Mouse (Mus musculus) lung, postnatal 25 days (tissue): ENCODE data around the gene Stambpl1.
"Not testable (repeated sequence)": the region's sequence is repeated elsewhere in the genome, so short reads cannot be mapped to it uniquely, and the experiment has no call there.

Source experiments
- DNase-seq: peaks from one replicate; pipeline ENCODE4 v3.0.0; 2022; ENCODE audit warnings: low spot score

Stambpl1 gene

DNA sequence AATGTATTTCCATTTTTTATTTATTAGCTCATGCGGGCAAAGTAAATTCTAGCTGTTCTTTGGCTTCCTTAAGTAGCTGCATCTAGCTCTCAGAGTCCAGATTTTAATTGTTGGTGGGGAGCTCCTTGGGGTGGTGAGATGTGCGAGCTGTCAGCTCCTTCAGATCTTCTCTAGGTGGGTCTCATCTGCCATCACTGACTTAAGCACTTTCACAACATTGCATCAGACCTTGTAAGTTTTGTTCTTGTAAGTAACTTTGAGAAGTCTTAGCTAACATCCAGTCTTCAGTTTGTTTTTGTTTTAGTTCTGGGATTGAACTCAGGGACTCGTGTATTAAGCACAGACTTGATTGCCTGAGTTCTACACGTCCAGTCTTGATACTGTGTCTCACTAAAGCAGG, 6.9 kb downstream of the Stambpl1 start:
- no peak for DNase-seq

DNA sequence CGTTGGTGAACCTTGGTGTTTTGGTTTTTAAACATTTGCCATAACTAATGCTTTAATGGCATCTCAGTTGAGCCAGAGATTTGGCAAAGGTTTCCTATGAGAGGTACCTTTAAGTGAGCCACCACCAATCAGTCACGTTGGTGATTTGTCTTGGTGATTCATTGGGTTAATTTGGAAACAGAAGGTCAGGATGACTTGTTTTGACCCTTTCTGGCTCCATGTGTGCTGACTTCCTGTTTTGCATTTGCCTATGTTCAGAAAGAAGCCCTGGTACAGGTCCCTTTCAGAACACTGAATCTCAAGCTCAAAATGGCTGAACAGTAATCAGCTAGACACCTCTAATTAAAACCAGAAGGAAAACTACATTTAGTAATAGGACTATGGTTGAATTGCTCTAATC, 7.5 kb downstream of the Stambpl1 start:
- no peak for DNase-seq

DNA sequence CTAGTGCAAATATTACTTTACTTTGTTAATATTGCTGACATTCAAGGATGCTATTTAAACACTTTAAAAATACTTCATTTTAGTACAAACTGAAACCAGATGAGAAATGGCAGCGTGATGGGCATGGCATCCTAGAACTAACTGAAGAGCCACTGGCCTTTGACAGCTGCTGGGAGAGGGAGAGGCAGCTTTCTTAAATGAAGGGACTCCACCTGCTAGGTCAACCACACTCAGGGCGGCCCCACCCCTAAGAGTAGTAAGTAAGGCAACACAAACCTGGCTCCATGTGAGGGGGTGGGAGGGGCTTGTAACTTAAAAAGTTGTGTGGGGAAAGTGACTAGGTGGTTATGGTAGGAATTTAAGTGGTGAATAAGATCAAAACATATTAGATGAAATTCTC, 10.6 kb downstream of the Stambpl1 start:
- DNase-seq, result no peak

DNA sequence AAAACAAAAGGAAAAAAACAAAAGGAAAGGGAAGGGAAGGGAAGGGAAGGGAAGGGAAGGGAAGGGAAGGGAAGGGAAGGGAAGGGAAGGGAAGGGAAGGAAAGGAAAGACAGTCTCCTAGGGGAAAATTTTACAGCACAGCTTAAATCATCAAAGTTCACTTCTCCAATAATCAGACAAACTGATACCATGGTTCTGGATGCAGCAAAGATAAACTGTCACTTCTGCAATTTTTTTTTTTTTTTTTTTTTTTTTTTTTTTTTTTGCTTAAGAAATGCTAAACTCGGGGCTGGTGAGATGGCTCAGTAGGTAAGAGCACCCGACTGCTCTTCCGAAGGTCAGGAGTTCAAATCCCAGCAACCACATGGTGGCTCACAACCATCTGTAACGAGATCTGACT, 14.1 kb downstream of the Stambpl1 start:
- DNase-seq, result not testable (repeated sequence)

DNA sequence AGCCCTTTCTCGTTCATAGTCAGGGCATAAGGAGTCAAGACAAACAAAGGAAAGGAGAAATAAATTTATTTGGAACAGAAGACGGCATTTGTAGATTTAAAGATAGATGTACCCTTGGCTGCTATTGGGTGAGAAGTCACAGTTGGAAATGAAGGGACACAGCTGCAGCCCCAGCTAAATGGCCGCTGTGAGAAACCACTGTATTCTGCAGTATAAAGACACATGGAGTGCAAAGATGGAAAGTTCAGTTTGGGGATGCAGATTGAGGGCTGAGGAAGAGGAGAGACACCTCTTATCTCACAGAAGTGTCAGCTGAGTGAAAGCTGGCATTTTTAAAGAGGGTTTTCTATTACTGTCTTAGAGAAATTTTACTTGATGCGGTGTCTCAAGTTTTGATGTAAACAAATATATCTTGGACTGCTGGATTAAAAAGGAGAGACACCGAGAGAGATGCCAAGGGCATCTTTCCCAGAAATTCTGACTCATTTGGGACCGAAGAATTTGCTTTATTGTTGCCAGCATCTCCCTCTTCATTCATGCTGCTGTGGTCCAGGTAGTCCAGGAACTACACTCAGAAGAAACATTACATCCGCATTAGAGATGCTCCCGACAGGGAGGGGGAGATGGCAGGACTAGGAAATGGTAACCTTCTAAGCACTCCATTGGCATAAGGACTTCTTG, 14.9 kb downstream of the Stambpl1 start:
- no peak for DNase-seq

DNA sequence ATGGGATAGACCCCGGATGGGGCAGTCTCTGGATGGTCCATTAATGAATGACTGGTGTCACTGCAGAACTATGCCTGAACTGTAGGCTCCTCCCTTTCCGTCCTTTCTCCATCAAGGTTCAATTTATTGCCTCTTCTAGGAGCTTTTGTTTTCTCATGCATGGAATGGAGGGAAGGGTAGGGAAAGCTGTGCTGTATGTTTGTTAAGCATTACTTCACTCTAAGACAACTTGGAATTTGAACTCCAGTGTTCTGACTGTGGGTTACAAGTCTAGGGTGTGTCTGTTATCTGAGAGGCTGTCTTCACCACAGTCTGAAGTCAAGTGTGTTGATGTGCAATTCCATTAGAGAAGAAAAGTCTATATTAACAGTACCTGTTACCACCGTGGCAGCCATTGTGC, 17.0 kb downstream of the Stambpl1 start:
- DNase-seq, result no peak

DNA sequence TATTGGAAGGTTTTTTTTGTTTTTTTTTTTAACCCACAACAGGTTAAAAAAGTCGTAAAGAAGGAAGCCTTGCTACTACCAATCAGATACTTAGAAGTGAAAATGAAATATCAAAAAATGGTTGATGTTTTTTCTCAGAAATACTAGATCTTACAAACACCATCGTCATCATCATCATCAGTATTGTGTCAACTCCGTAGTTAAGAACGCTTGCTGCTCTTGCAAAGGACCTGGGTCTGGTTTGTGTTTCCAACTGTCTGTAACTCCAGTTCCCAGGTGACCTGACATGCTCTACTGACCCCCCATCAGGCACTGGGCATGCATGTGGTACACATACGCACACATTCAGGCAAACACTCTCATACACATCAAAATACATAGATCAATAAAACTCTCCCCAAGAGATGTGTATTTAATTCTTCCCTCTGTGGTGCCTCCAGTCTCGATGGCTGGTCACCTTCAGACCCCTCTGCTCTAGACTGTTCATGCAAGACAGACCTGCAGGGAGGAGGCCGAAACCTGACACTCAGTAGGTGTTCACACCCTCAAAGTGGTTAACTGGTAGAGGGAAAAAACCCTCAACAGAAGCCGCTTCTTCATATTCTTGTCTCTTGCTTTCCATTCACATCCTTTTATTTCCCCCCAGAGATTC, 18.0 kb downstream of the Stambpl1 start:
- DNase-seq, result no peak

DNA sequence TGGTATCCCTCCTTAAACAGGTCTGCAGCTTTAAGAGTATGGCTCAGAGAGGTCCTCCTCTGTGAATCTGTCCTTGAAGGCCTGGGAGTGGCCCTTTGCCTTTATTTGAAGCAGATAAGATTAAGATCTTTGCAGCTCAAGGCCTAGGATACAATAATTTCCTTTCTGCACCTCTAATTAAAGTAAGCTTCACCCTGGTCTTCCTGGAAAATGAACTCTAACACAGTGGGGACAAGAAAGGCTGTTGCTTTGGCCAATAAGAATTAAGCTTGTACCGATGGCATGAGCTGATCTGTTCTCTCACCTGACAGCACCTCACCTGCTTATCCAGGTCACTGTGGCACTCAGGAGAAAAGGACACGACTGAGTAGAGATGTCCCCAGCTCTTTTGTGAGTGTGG, 18.8 kb downstream of the Stambpl1 start:
- DNase-seq, result no peak

DNA sequence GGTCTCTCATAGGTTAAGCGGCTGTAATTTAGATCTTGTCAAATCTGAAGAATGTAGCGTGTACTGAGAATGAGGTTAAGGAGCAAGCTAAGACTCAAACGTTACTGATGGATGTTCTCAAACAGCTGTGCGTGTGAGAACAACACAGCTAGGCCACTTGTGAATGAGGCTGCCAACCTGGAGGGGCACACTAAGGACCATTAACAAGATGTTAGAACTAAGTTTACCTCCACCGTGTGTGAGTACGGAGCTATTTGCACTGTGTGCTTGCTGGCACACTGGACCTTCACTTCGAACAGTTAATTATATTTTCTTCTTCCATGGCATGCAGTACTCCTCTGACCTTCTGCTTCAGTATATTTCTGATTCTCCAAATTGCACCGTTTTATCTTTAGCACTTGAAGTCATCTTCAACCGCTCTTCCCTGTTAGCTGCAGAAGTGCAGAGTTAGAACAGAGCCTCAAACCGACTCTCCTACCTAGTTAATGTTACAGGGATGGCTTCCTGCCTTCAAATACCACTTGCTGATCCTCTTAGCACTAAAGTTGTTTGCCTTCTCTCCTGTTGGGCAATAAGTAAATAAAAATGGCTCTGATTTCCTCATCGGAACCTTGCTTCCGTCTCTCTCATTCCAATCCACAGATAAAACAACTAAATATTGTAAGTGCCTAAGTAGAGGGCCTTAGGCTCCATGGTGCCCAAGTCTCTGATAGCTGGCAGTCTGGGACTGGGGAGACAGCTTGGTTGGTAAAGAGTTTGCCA, 20.6 kb downstream of the Stambpl1 start:
- peak; percentile 55 for DNase-seq

DNA sequence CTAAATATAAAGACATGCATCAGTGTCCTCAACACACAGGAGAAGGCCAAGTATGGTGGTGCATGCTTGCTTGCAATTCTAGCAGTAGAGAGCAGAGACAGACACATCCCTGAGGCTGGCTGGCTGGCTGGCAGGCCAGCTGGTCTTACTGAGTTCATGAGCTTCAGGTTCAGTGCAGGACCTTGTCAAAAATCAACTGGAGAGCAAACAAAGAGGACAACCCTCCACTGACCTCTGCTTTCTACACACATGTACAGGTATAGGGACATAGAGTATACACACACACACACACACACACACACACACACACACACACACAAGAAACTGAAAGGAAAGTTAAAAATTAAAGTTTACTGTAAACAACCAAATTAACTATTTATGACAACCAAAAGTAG, 21.2 kb downstream of the Stambpl1 start:
- DNase-seq, result no peak

DNA sequence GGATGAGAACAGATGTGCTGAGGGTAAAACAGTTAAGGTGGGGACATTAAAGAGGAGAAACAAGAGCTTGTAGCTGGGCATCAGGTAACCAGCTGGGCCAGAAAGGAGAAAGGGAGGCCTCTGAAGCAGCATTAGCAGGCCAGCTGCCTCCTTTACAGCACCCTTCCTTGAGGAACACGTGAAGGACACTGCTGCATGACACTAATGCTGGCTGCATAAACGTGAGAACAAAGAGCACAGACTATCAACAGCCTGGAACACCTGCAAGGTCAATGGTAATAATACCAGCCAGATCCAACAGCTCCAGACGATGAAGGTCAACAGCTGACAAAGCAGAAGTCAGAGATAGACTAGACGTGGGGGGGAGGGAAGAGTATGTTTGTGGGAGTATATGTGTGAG, 22.1 kb downstream of the Stambpl1 start:
- no peak for DNase-seq

DNA sequence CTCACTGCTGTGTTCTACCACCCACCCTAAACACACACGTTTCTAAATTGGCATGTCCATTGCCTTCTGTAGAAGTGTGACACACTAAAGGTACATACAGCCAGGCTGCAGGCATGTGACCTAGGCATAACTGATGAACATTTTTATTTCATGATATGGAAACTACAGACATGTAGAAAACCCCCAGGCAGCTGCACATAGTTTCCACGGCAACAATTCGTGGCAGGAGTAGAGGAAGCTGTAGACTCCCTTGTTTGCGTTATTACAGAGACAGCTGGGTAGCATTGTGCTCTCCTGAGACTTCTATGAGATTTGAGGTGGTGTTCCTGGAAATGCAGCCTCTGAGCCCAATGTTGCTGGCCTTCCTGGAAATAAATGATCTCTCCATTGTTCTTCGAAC, 24.9 kb downstream of the Stambpl1 start:
- DNase-seq, result no peak

DNA sequence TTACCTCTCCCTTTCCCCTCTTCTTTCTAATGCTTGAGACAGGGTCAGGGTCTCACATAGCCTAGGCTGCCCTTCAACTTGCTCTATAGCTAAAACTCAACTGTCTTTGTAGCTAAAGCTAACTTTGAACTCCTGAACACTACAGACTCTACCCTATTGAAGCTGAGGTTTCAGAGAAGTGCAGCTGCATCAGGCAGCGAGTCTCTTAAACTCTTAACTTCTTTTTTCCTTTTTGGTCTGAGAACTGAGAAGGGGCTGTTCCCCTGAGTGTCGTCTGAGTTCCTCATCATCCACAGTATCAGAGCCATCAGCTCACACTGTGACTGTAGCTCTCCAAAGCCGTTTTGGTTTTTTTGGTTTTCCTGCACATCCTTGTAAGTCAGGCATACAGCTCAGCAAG, 25.7 kb downstream of the Stambpl1 start:
- DNase-seq, result no peak

DNA sequence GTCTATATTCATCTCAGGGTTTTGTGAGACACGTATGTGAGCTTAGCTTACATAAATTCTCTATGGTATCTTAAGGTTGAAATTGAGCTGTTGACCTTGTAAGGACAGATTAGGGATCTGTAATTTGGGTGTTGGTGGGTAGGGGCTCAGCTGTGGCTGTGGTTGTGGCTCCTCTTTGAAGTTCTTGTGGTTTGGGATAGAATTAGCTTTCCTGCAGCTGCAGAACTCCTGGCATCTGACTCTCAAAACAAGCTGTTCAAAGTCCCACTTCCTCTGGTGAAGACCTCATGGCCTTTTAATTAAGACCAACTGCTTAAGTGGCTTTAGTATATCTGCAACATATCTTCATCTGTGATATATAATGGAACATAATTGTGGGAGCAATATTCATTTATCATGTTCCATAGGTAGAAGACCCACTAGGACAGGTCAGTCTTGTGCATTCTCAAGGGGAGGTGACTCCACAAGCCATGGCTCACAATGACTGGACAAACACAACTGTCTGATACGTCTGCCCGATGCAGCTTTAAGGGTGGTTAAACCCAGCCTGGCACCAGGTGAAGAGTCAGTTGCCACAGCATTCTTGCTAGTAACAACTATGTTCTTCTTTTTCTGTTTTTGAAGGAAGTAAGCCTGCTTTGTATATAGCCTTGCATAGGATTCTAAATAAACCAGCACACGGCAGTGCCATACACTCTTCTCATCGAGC, 27.4 kb downstream of the Stambpl1 start:
- no peak for DNase-seq

DNA sequence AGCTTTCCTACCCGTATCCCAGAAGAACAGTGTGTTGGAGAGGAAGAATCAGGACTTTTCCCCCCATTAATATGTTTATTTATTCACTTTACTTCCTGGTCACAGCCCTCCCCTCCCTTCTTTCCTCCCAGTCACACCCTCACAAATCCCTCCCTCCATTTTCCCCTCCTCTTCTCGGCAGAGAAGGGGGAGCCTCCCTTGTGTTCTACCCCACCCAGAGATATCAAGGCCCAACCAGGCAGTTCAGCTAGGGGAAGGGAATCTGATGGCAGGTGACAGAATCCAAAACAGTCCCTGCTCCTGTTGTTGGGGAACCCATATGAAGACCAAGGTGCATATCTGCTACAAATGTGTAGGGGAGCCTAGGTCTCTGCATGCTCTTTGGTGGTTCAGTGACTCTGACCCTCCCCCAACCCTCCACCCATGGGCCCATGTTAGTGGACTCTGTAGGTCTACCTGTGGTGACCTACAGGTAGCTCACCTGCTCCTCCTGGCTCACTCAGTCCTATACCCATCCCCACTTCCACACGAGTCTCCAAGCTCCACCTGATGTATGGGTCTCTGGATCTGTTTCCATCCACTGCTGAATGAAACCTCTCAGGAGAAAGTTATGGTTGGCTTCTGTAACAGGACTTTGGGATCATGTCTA, 28.8 kb downstream of the Stambpl1 start:
- no peak for DNase-seq

DNA sequence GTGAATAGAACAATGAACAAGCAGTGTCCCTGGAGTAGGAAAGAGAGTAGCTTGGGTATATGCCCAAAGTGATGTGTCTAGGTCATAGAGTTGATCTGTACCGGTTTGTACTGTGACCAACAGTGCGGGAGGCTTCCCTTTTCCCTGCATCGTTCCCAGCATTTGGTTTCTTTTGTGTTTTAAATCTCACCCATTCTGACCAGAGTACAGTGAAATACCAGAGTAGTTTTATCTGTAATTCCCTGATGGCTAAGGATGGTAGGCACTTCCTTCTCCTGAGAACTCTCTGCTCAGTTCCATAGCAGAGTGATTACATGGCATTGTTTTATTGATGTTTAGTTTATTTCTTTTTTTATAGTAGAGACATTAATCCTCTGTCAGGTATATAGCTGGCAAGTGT, 30.8 kb downstream of the Stambpl1 start:
- no peak for DNase-seq

DNA sequence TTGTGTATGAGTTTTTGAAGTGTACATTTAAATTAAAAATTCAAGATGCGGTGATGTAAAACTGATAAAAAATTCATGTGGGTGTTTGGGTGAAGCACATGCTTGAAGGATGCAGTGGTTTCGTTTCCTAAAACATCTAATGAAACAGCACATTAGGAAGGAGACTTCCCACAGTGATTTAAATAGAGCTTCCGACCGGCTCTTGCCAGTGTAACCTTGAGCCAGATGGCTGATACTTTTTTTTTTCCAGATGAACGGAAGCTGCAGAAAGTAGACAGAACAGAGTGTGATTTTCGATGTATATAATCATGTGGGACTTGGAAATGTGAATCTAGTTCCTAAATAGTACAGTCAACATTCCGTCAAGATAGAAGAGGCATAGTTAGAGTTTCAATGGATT, 39.6 kb downstream of the Stambpl1 start:
- no peak for DNase-seq

DNA sequence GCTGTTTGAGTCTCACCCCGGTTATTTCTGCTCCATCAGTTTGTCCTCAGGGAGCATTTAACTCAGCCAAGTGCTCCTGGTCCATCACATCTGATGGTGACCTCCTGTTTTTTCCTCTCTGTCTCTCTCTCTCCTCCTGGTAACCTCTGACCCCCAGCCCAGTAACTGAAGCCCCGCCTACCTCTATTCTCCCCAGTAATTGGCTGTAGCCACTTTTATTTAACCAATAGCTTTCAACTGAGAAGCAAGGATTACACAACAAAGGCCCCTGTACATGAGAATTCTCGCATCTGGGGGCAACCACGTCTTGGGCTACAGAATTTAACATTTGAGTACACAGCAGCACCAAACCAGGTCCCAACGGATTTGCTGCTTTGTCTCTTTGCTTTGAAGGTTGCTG, 40.3 kb downstream of the Stambpl1 start:
- DNase-seq, result no peak

DNA sequence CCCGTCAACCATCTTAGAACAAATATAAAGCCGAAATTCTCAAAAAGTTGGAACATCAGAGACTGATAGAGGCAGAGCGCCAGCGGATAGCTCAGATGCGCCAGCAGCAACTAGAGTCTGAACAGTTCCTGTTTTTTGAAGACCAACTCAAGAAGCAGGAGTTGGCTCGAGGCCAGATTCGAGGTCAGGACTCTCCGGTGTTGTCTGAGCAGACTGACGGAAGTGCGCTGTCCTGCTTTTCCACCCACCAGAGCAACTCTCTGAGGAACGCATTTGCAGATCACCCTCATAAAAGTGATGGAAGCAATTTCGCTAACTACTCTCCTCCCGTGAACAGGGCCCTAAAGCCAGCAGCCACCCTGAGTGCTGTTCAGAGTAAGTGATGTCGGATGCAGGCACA, 41.9 kb downstream of the Stambpl1 start:
- DNase-seq, result peak; percentile 72

DNA sequence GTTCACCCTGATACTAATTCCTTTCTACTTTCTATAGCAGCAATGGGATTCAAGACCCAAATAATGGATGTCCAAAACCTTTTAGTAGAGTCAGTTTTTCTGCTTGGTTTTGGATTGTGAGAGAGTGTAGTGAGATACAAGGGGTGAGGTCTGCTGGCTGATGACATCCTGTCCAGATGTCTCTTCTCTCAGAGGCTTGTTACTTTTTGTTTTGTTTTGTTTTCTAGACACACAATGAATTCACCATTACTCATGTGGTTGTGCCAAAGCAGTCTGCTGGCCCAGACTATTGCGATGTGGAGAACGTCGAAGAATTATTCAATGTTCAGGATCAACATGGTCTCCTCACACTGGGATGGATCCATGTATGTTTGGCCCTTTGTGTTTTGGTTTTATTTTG, 44.0 kb downstream of the Stambpl1 start:
- no peak for DNase-seq

DNA sequence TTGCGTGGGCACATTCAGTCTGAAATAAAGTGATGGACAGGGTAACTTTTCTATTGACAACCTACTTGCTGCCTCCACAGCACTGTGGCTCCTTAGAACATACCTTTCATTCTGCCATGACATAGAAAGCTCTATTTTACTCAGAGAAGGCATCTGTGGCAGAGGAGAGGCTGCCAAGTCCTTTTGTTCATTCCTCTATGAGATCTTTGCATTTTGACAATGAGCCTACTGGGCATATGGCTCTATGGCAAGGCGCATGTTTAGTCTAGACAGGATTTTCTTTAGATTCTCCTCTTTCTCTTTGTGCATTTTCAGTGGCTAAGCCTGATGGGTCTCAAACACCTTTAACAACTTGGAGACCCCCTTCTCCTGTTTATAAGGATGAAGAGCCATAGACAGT, 45.7 kb downstream of the Stambpl1 start:
- DNase-seq, result no peak
